Mouse (Mus musculus) heart, adult 2 months (tissue): ENCODE data around the gene Med15.

Source experiments
- CTCF ChIP-seq: fragments of 200-600 bp; IDR thresholded peaks from 2 replicates; pipeline ENCODE4 v1.8.1; 2022; ENCODE audit warnings: antibody characterized with exemption, mild to moderate bottlenecking, moderate library complexity
- EP300 ChIP-seq: fragments of 200-500 bp; IDR thresholded peaks from 2 replicates; pipeline ENCODE4 v1.6.1; 2011; ENCODE audit warnings: low read depth, low read length, control low read depth; ENCODE audit not compliant: insufficient read depth
- POLR2A ChIP-seq: fragments of 200-500 bp; IDR thresholded peaks from 2 replicates; pipeline ENCODE4 v1.6.1; 2011; ENCODE audit warnings: mild to moderate bottlenecking, low read depth, low read length, control low read depth; ENCODE audit not compliant: insufficient read depth

- TF ChIP-seq CTCF (no peak), POLR2A (no peak), EP300 (no peak)
Observed at GRCm38 (mm10) chr16:17717791-17718190, 14.9 kb downstream of the Med15 start.
